8 mouse cellular contexts compared by ENCODE assay signal in genomic region chr15:98566973-98567277, GRCm38 (mm10). TPM values are rescaled to one million over a fixed set of nuclear protein-coding genes. Genes with fewer than 3 reads are reported as not detected.
A peak's percentile ranks its signal among the peaks of the same experiment; 100 is the strongest.
DNase-seq lines count a peak whose midpoint lies in the region; ATAC-seq lines count a peak whose summit lies in the region.

No protein-coding gene starts in this region.

- H3K4me3 ChIP-seq in heart, embryonic 10.5 days = peak overlapping the region; percentile 96
- peak overlapping the region; percentile 88 for H3K4me3 ChIP-seq in forebrain, embryonic 11.5 days (ENCODE audit: low read depth, low read length)
- H3K4me3 ChIP-seq in liver, embryonic 13.5 days (replicated peaks) = peak overlapping the region; percentile 93

- peak overlapping the region; percentile 63 for H3K9ac ChIP-seq in forebrain, embryonic 11.5 days (ENCODE audit: low read length)
- peak overlapping the region; percentile 95 for H3K9ac ChIP-seq in liver, embryonic 13.5 days

- under 1% methylated on average over 15 of the region's 15 CpGs for WGBS in heart, embryonic 10.5 days
- 0% methylated on average over 15 of the region's 15 CpGs for WGBS in forebrain, embryonic 11.5 days
- under 1% methylated on average over 15 of the region's 15 CpGs for WGBS in liver, embryonic 13.5 days (ENCODE audit: insufficient replicate concordance)

- H3K4me2 ChIP-seq in forebrain, embryonic 11.5 days (ENCODE audit: low read depth, low read length, severe bottlenecking) = peak overlapping the region; percentile 74
- H3K4me2 ChIP-seq in liver, embryonic 13.5 days = peak overlapping the region; percentile 82

- no peak for ATAC-seq in forebrain, embryonic 11.5 days (replicated peaks; ENCODE audit: low FRiP score)
- ATAC-seq in liver, embryonic 13.5 days (ENCODE audit: low read depth) = no peak
- no peak for ATAC-seq in activated CD4-positive, CD25-positive, alpha-beta regulatory T cell, adult 4 months

- DNase-seq in heart, embryonic 10.5 days (ENCODE audit: low spot score) = no peak
- no peak for DNase-seq in heart, adult 11 months
- DNase-seq in 416B (ENCODE audit: low read depth) = peak; percentile 36
- no peak for DNase-seq in forebrain, embryonic 11.5 days (ENCODE audit: low spot score)
- DNase-seq in liver, embryonic 13.5 days = no peak
- no peak for DNase-seq in adrenal gland, adult 8-10 months
- DNase-seq in spleen, postnatal 4 days (ENCODE audit: low spot score in 2 of 2) = no peak

- peak overlapping the region; percentile 95 for H3K27ac ChIP-seq in heart, embryonic 10.5 days
- peak overlapping the region; percentile 81 for H3K27ac ChIP-seq in forebrain, embryonic 11.5 days (ENCODE audit: low read depth, low read length)
- H3K27ac ChIP-seq in liver, embryonic 13.5 days = peak overlapping the region; percentile 99

- H3K36me3 ChIP-seq in heart, embryonic 10.5 days = peaks cover 23% of the 10 kb centered on the region
- H3K36me3 ChIP-seq in forebrain, embryonic 11.5 days (ENCODE audit: control insufficient read depth, insufficient read depth, low read length) = peaks cover 4% of the 10 kb centered on the region; the same call in 1 of the 2 replicates
- peaks cover 40% of the 10 kb centered on the region for H3K36me3 ChIP-seq in liver, embryonic 13.5 days

- H3K27me3 ChIP-seq in heart, embryonic 10.5 days (ENCODE audit: insufficient read depth, poor library complexity, severe bottlenecking) = no peaks in the 10 kb centered on the region
- no peaks in the 10 kb centered on the region for H3K27me3 ChIP-seq in forebrain, embryonic 11.5 days (ENCODE audit: control insufficient read depth, insufficient read depth, low read length)
- no peaks in the 10 kb centered on the region for H3K27me3 ChIP-seq in liver, embryonic 13.5 days

- H3K4me1 ChIP-seq in heart, embryonic 10.5 days = peaks cover 23% of the 10 kb centered on the region
- peaks cover 18% of the 10 kb centered on the region; the same call in 1 of the 2 replicates for H3K4me1 ChIP-seq in forebrain, embryonic 11.5 days (replicated peaks; ENCODE audit: control insufficient read depth, insufficient read depth, low read length)
- peaks cover 47% of the 10 kb centered on the region for H3K4me1 ChIP-seq in liver, embryonic 13.5 days (replicated peaks)

- H3K9me3 ChIP-seq in heart, embryonic 10.5 days = no peaks in the 10 kb centered on the region
- H3K9me3 ChIP-seq in forebrain, embryonic 11.5 days (ENCODE audit: control insufficient read depth, low read length) = no peaks in the 10 kb centered on the region
- H3K9me3 ChIP-seq in liver, embryonic 13.5 days (replicated peaks) = no peaks in the 10 kb centered on the region

RNA-seq across cellular contexts. Expression of gene Ccnt1, which starts 3.8 kb away (rescaled TPM):
- 42.8 and 53.0 TPM in 2 replicates for polyA plus RNA-seq in heart, embryonic 10.5 days (2016; fragmentation: Nextera tagmentation; extraction: Ambion mirVana)
- 62.2 and 67.0 TPM in 2 replicates for polyA plus RNA-seq in forebrain, embryonic 11.5 days (2014; fragmentation: Nextera tagmentation; extraction: Ambion mirVana)
- 27.4 and 34.3 TPM in 2 replicates for polyA plus RNA-seq in liver, embryonic 13.5 days (2015; fragmentation: Nextera tagmentation; extraction: Ambion mirVana)
- 10 to 100 TPM; 71.1 to 73.1 TPM for polyA plus RNA-seq in activated CD4-positive, CD25-positive, alpha-beta regulatory T cell, adult 4 months (2017; shearing (Covaris generic))
- total RNA-seq in adrenal gland, adult 8-10 months (2022) = 10 to 100 TPM; 45.2 to 56.6 (median 46.5) TPM

RNA-seq across cellular contexts. Expression of gene 4930415O20Rik, which starts 3.9 kb away (rescaled TPM):
- 0.43 TPM in 1 of 2 replicates, not detected in the other for polyA plus RNA-seq in heart, embryonic 10.5 days (2016; fragmentation: Nextera tagmentation; extraction: Ambion mirVana)
- not detected in 2 replicates for polyA plus RNA-seq in forebrain, embryonic 11.5 days (2014; fragmentation: Nextera tagmentation; extraction: Ambion mirVana)
- polyA plus RNA-seq in liver, embryonic 13.5 days (2015; fragmentation: Nextera tagmentation; extraction: Ambion mirVana) = not detected in 2 replicates
- not detected for polyA plus RNA-seq in activated CD4-positive, CD25-positive, alpha-beta regulatory T cell, adult 4 months (2017; shearing (Covaris generic))
- total RNA-seq in adrenal gland, adult 8-10 months (2022) = not detected

RNA-seq across cellular contexts. Expression of gene Kansl2, which starts 32.9 kb away (rescaled TPM):
- 91.7 and 127 TPM in 2 replicates for polyA plus RNA-seq in heart, embryonic 10.5 days (2016; fragmentation: Nextera tagmentation; extraction: Ambion mirVana)
- polyA plus RNA-seq in forebrain, embryonic 11.5 days (2014; fragmentation: Nextera tagmentation; extraction: Ambion mirVana) = 138 and 152 TPM in 2 replicates
- 49.7 and 54.6 TPM in 2 replicates for polyA plus RNA-seq in liver, embryonic 13.5 days (2015; fragmentation: Nextera tagmentation; extraction: Ambion mirVana)
- polyA plus RNA-seq in activated CD4-positive, CD25-positive, alpha-beta regulatory T cell, adult 4 months (2017; shearing (Covaris generic)) = 10 to 100 TPM; 29.0 to 35.9 TPM
- total RNA-seq in adrenal gland, adult 8-10 months (2022) = 100 to 1,000 TPM in 2 of 4 experiments, 10 to 100 TPM in 2; 89.8 to 123 (median 106) TPM

RNA-seq across cellular contexts. Expression of gene Adcy6, which starts 43.0 kb away (rescaled TPM):
- 25.5 and 33.5 TPM in 2 replicates for polyA plus RNA-seq in heart, embryonic 10.5 days (2016; fragmentation: Nextera tagmentation; extraction: Ambion mirVana)
- 11.2 and 12.3 TPM in 2 replicates for polyA plus RNA-seq in forebrain, embryonic 11.5 days (2014; fragmentation: Nextera tagmentation; extraction: Ambion mirVana)
- polyA plus RNA-seq in liver, embryonic 13.5 days (2015; fragmentation: Nextera tagmentation; extraction: Ambion mirVana) = 5.2 and 6.2 TPM in 2 replicates
- polyA plus RNA-seq in activated CD4-positive, CD25-positive, alpha-beta regulatory T cell, adult 4 months (2017; shearing (Covaris generic)) = under 1 TPM; 0.36 to 0.56 TPM
- 10 to 100 TPM; 35.2 to 66.9 (median 56.7) TPM for total RNA-seq in adrenal gland, adult 8-10 months (2022)
